Mouse (Mus musculus): ENCODE results near the gene Cgn. TPM values are rescaled to one million over a fixed set of nuclear protein-coding genes. Genes with fewer than 3 reads are reported as not detected.

The Cgn gene
- polyA plus RNA-seq, 1 experiment from 2014 or later, result 3.7 TPM

- H3K4me3 ChIP-seq (ENCODE audit: low read depth, low read length), result no peak overlapping the region
- H3K27me3 ChIP-seq (ENCODE audit: control insufficient read depth, insufficient read depth, low read length), result no peaks in the 10 kb centered on the region
- no peak for DNase-seq (ENCODE audit: low spot score)
- H3K27ac ChIP-seq (replicated peaks; ENCODE audit: low read depth, low read length), result no peak overlapping the region
- H3K36me3 ChIP-seq (ENCODE audit: control insufficient read depth, insufficient read depth, low read length), result no peaks in the 10 kb centered on the region
- H3K4me2 ChIP-seq (ENCODE audit: low read depth, severe bottlenecking), result 0 out of 2 replicates have a peak overlapping the region, but pooled peaks have one; percentile 2
- 0 out of 2 replicates have a peak, but pooled peaks cover 3% of the 10 kb centered on the region for H3K4me1 ChIP-seq (ENCODE audit: control insufficient read depth, insufficient read depth, low read length)
- no peak for ATAC-seq (ENCODE audit: insufficient number of reproducible peaks, low FRiP score, low TSS enrichment, low read depth)
- H3K9me3 ChIP-seq (ENCODE audit: control insufficient read depth, low read length), result no peaks in the 10 kb centered on the region
- WGBS, result 75% methylated on average over 4 of the region's 4 CpGs
- H3K9ac ChIP-seq (ENCODE audit: low read length), result no peak overlapping the region
Measured at GRCm38 (mm10) chr3:94804976-94805375, 18.7 kb upstream of the Cgn start.

- Histone ChIP-seq H3K27me3 (ENCODE audit: control insufficient read depth, insufficient read depth, low read length) (no peaks in the 10 kb centered on the region), H3K4me1 (ENCODE audit: control insufficient read depth, insufficient read depth, low read length) (0 out of 2 replicates have a peak, but pooled peaks cover 3% of the 10 kb centered on the region), H3K9ac (ENCODE audit: low read length) (no peak overlapping the region), H3K4me2 (ENCODE audit: low read depth, severe bottlenecking) (peak overlapping the region; percentile 2; the same call in 1 of the 2 replicates), H3K27ac (replicated peaks; ENCODE audit: low read depth, low read length) (0 out of 2 replicates have a peak overlapping the region, but pooled peaks have one; percentile 33), H3K36me3 (ENCODE audit: control insufficient read depth, insufficient read depth, low read length) (no peaks in the 10 kb centered on the region), H3K4me3 (ENCODE audit: low read depth, low read length) (no peak overlapping the region), H3K9me3 (ENCODE audit: control insufficient read depth, low read length) (no peaks in the 10 kb centered on the region)
- WGBS, result 20% methylated on average over 10 of the region's 10 CpGs
- DNase-seq (ENCODE audit: low spot score), result peak; percentile 30
- ATAC-seq (ENCODE audit: insufficient number of reproducible peaks, low FRiP score, low TSS enrichment, low read depth), result no peak
Measured at GRCm38 (mm10) chr3:94804146-94804545, 17.9 kb upstream of the Cgn start.

- H3K27me3 ChIP-seq (ENCODE audit: control insufficient read depth, insufficient read depth, low read length), result no peaks in the 10 kb centered on the region
- no peak overlapping the region for H3K27ac ChIP-seq (replicated peaks; ENCODE audit: low read depth, low read length)
- no peaks in the 10 kb centered on the region for H3K9me3 ChIP-seq (ENCODE audit: control insufficient read depth, low read length)
- no peak overlapping the region for H3K9ac ChIP-seq (ENCODE audit: low read length)
- DNase-seq (ENCODE audit: low spot score) (no peak), ATAC-seq (ENCODE audit: insufficient number of reproducible peaks, low FRiP score, low TSS enrichment, low read depth) (no peak)
- no peaks in the 10 kb centered on the region for H3K36me3 ChIP-seq (ENCODE audit: control insufficient read depth, insufficient read depth, low read length)
- no peaks in the 10 kb centered on the region for H3K4me1 ChIP-seq (ENCODE audit: control insufficient read depth, insufficient read depth, low read length)
- no peak overlapping the region for H3K4me2 ChIP-seq (ENCODE audit: low read depth, severe bottlenecking)
- no peak overlapping the region for H3K4me3 ChIP-seq (ENCODE audit: low read depth, low read length)
Measured at GRCm38 (mm10) chr3:94796181-94796580, 9.9 kb upstream of the Cgn start.

GRCm38 (mm10) chr3:94795596-94796140, 9.4 kb upstream of the Cgn start:
- WGBS, result 44% methylated on average over 7 of the region's 7 CpGs

GRCm38 (mm10) chr3:94794359-94794758, 8.1 kb upstream of the Cgn start:
- Histone ChIP-seq H3K4me3 (ENCODE audit: low read depth, low read length) (no peak overlapping the region), H3K4me2 (ENCODE audit: low read depth, severe bottlenecking) (no peak overlapping the region), H3K27me3 (ENCODE audit: control insufficient read depth, insufficient read depth, low read length) (no peaks in the 10 kb centered on the region), H3K4me1 (ENCODE audit: control insufficient read depth, insufficient read depth, low read length) (no peaks in the 10 kb centered on the region), H3K9ac (ENCODE audit: low read length) (no peak overlapping the region), H3K36me3 (ENCODE audit: control insufficient read depth, insufficient read depth, low read length) (no peaks in the 10 kb centered on the region), H3K27ac (replicated peaks; ENCODE audit: low read depth, low read length) (no peak overlapping the region), H3K9me3 (ENCODE audit: control insufficient read depth, low read length) (no peaks in the 10 kb centered on the region)
- WGBS, result 76% methylated on average over 2 of the region's 2 CpGs
- ATAC-seq (ENCODE audit: insufficient number of reproducible peaks, low FRiP score, low TSS enrichment, low read depth), result no peak
- no peak for DNase-seq (ENCODE audit: low spot score)

More at GRCm38 (mm10) chr3:94795596-94796140, 9.4 kb upstream of the Cgn start:
- Histone ChIP-seq H3K27ac (replicated peaks; ENCODE audit: low read depth, low read length) (no peak overlapping the region), H3K9ac (ENCODE audit: low read length) (no peak overlapping the region), H3K4me2 (ENCODE audit: low read depth, severe bottlenecking) (no peak overlapping the region), H3K4me3 (ENCODE audit: low read depth, low read length) (no peak overlapping the region), H3K9me3 (ENCODE audit: control insufficient read depth, low read length) (no peaks in the 10 kb centered on the region), H3K27me3 (ENCODE audit: control insufficient read depth, insufficient read depth, low read length) (no peaks in the 10 kb centered on the region), H3K36me3 (ENCODE audit: control insufficient read depth, insufficient read depth, low read length) (no peaks in the 10 kb centered on the region), H3K4me1 (ENCODE audit: control insufficient read depth, insufficient read depth, low read length) (no peaks in the 10 kb centered on the region)
- no peak for ATAC-seq (ENCODE audit: insufficient number of reproducible peaks, low FRiP score, low TSS enrichment, low read depth)
- no peak for DNase-seq (ENCODE audit: low spot score)

- Histone ChIP-seq H3K36me3 (ENCODE audit: control insufficient read depth, insufficient read depth, low read length) (no peaks in the 10 kb centered on the region), H3K27ac (replicated peaks; ENCODE audit: low read depth, low read length) (no peak overlapping the region), H3K4me2 (ENCODE audit: low read depth, severe bottlenecking) (no peak overlapping the region), H3K9ac (ENCODE audit: low read length) (no peak overlapping the region), H3K27me3 (ENCODE audit: control insufficient read depth, insufficient read depth, low read length) (no peaks in the 10 kb centered on the region), H3K4me1 (ENCODE audit: control insufficient read depth, insufficient read depth, low read length) (no peaks in the 10 kb centered on the region), H3K4me3 (ENCODE audit: low read depth, low read length) (no peak overlapping the region), H3K9me3 (ENCODE audit: control insufficient read depth, low read length) (no peaks in the 10 kb centered on the region)
- ATAC-seq (ENCODE audit: insufficient number of reproducible peaks, low FRiP score, low TSS enrichment, low read depth) (no peak), DNase-seq (ENCODE audit: low spot score) (no peak)
- 94% methylated on average over 2 of the region's 2 CpGs for WGBS
Measured at GRCm38 (mm10) chr3:94793672-94794071, 7.4 kb upstream of the Cgn start.

GRCm38 (mm10) chr3:94792258-94792657, 6.0 kb upstream of the Cgn start:
- H3K9me3 ChIP-seq (ENCODE audit: control insufficient read depth, low read length), result no peaks in the 10 kb centered on the region
- no peak overlapping the region for H3K4me3 ChIP-seq (ENCODE audit: low read depth, low read length)
- no peak overlapping the region for H3K9ac ChIP-seq (ENCODE audit: low read length)
- no peak for ATAC-seq (ENCODE audit: insufficient number of reproducible peaks, low FRiP score, low TSS enrichment, low read depth)
- DNase-seq (ENCODE audit: low spot score), result no peak
- H3K27me3 ChIP-seq (ENCODE audit: control insufficient read depth, insufficient read depth, low read length), result no peaks in the 10 kb centered on the region
- 0 out of 2 replicates have a peak, but pooled peaks cover 2% of the 10 kb centered on the region for H3K4me1 ChIP-seq (ENCODE audit: control insufficient read depth, insufficient read depth, low read length)
- H3K36me3 ChIP-seq (ENCODE audit: control insufficient read depth, insufficient read depth, low read length), result no peaks in the 10 kb centered on the region
- 83% methylated on average over 2 of the region's 2 CpGs for WGBS
- H3K4me2 ChIP-seq (ENCODE audit: low read depth, severe bottlenecking), result no peak overlapping the region
- no peak overlapping the region for H3K27ac ChIP-seq (replicated peaks; ENCODE audit: low read depth, low read length)

- 90% methylated on average over 2 of the region's 2 CpGs for WGBS
- H3K4me2 ChIP-seq (ENCODE audit: low read depth, severe bottlenecking), result no peak overlapping the region
- no peaks in the 10 kb centered on the region for H3K27me3 ChIP-seq (ENCODE audit: control insufficient read depth, insufficient read depth, low read length)
- no peaks in the 10 kb centered on the region for H3K36me3 ChIP-seq (ENCODE audit: control insufficient read depth, insufficient read depth, low read length)
- ATAC-seq (ENCODE audit: insufficient number of reproducible peaks, low FRiP score, low TSS enrichment, low read depth) (no peak), DNase-seq (ENCODE audit: low spot score) (no peak)
- no peak overlapping the region for H3K27ac ChIP-seq (replicated peaks; ENCODE audit: low read depth, low read length)
- no peaks in the 10 kb centered on the region for H3K9me3 ChIP-seq (ENCODE audit: control insufficient read depth, low read length)
- no peak overlapping the region for H3K4me3 ChIP-seq (ENCODE audit: low read depth, low read length)
- H3K4me1 ChIP-seq (ENCODE audit: control insufficient read depth, insufficient read depth, low read length), result peaks cover 10% of the 10 kb centered on the region; the same call in 1 of the 2 replicates
- no peak overlapping the region for H3K9ac ChIP-seq (ENCODE audit: low read length)
Measured at GRCm38 (mm10) chr3:94789516-94789915, 3.2 kb upstream of the Cgn start.

- H3K27me3 ChIP-seq (ENCODE audit: control insufficient read depth, insufficient read depth, low read length), result no peaks in the 10 kb centered on the region
- DNase-seq (ENCODE audit: low spot score) (no peak), ATAC-seq (ENCODE audit: insufficient number of reproducible peaks, low FRiP score, low TSS enrichment, low read depth) (no peak)
- H3K9me3 ChIP-seq (ENCODE audit: control insufficient read depth, low read length), result no peaks in the 10 kb centered on the region
- WGBS, result 89% methylated on average over 1 of the region's 1 CpGs
- no peak overlapping the region for H3K9ac ChIP-seq (ENCODE audit: low read length)
- H3K4me2 ChIP-seq (ENCODE audit: low read depth, severe bottlenecking), result no peak overlapping the region
- H3K27ac ChIP-seq (replicated peaks; ENCODE audit: low read depth, low read length), result no peak overlapping the region
- peaks cover 10% of the 10 kb centered on the region; the same call in 1 of the 2 replicates for H3K4me1 ChIP-seq (ENCODE audit: control insufficient read depth, insufficient read depth, low read length)
- no peak overlapping the region for H3K4me3 ChIP-seq (ENCODE audit: low read depth, low read length)
- H3K36me3 ChIP-seq (ENCODE audit: control insufficient read depth, insufficient read depth, low read length), result no peaks in the 10 kb centered on the region
Measured at GRCm38 (mm10) chr3:94789071-94789470, 2.8 kb upstream of the Cgn start.

Measured in limb, embryonic 11.5 days (tissue).